Mouse (Mus musculus) embryonic facial prominence, embryonic 13.5 days (tissue): ENCODE data around the gene Cmtm4. TPM values are rescaled to one million over a fixed set of nuclear protein-coding genes. Genes with fewer than 3 reads are reported as not detected.
"Not testable (repeated sequence)": the region's sequence is repeated elsewhere in the genome, so short reads cannot be mapped to it uniquely, and the experiment has no call there.

Experiments used
- ATAC-seq: fragments of 200-750 bp; cut with Nextera tagmentation; 2 replicates; pipeline ENCODE4 v1.8.0; 2017; ENCODE audit warnings: low read depth; ENCODE audit not compliant: insufficient number of reproducible peaks, insufficient read depth, low FRiP score, low TSS enrichment
- H3K27ac ChIP-seq: fragments of 300-500 bp; sonication (generic); 2 replicates; pipeline ENCODE4 v1.5.1; 2015; ENCODE audit warnings: moderate library complexity, mild to moderate bottlenecking, inconsistent platforms
- H3K27me3 ChIP-seq: fragments of 300-500 bp; sonication (generic); 2 replicates; pipeline ENCODE4 v1.6.1; 2015; ENCODE audit warnings: mild to moderate bottlenecking, inconsistent platforms
- H3K36me3 ChIP-seq: fragments of 300-500 bp; sonication (generic); 2 replicates; pipeline ENCODE4 v1.6.1; 2015; ENCODE audit warnings: mild to moderate bottlenecking, inconsistent platforms
- H3K4me1 ChIP-seq: fragments of 300-500 bp; sonication (generic); 2 replicates; pipeline ENCODE4 v1.6.1; 2015; ENCODE audit warnings: inconsistent platforms
- H3K4me2 ChIP-seq: fragments of 300-500 bp; sonication (generic); 2 replicates; pipeline ENCODE4 v1.6.1; 2015; ENCODE audit warnings: moderate library complexity, mild to moderate bottlenecking, inconsistent platforms
- H3K4me3 ChIP-seq: fragments of 300-500 bp; sonication (generic); 2 replicates; pipeline ENCODE4 v1.5.1; 2015; ENCODE audit warnings: mild to moderate bottlenecking, inconsistent platforms
- H3K9ac ChIP-seq: fragments of 300-500 bp; sonication (generic); 2 replicates; pipeline ENCODE4 v1.6.1; 2015; ENCODE audit warnings: mild to moderate bottlenecking, inconsistent platforms
- H3K9me3 ChIP-seq: fragments of 300-500 bp; sonication (generic); 2 replicates; pipeline ENCODE4 v1.6.1; 2016; ENCODE audit warnings: inconsistent platforms
- WGBS: fragments of 180-500 bp; shearing (Covaris S2); methylation state at CpG from one replicate; pipeline ENCODE4 v1.1.7; 2015; ENCODE audit warnings: mixed read lengths; 5-methylcytosine and 5-hydroxymethylcytosine counted together
- polyA plus RNA-seq: library from polyadenylated mRNA; unstranded; fragments of >200 nt; fragmentation: Nextera tagmentation; extraction: Ambion mirVana; gene quantifications from 2 replicates; pipeline ENCODE4 v1.2.1, GENCODE M21; 2015

Cmtm4 gene
- polyA plus RNA-seq, 1 experiment from 2014 or later, result 3.6 TPM

DNA sequence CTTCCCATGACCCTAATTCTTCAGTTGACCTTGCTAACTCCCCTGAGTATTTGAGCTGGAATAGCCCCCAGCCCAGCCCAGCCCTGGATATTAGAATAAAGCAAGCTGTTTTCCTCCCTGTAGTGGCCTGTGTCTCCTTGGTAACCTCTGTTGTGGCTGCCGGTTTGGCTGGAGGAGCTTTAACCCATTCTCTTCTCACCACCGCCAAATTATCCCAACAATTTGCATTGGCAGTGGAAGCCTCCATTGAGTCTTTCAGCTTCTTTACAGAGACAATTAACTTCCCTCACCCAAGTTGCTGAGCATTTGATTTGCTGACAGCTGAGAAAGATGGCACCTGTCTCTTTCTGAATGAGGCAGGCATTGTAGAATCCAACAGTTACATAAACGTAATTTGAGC is 94.0 kb downstream of the Cmtm4 start:
- 16% methylated on average over 3 of the region's 3 CpGs for WGBS

More for the DNA sequence above, 94.0 kb downstream of the Cmtm4 start:
- H3K36me3 ChIP-seq, H3K27me3 ChIP-seq, H3K4me1 ChIP-seq, H3K27ac ChIP-seq, H3K9me3 ChIP-seq, H3K4me3 ChIP-seq, H3K9ac ChIP-seq, H3K4me2 ChIP-seq, ATAC-seq: not testable (repeated sequence)

Other genes with a start within 250 kb of the Cmtm4 start
- 1.0 and 1.4 TPM in 2 replicates for gene Bean1, start 225.4 kb downstream of the Cmtm4 start, polyA plus RNA-seq
- gene Tk2, start 147.2 kb downstream of the Cmtm4 start, polyA plus RNA-seq, result 19.8 and 21.7 TPM in 2 replicates
- 65.1 and 69.5 TPM in 2 replicates for gene Cklf, start 144.9 kb downstream of the Cmtm4 start, polyA plus RNA-seq
- not detected in 2 replicates for gene Cmtm2a, start 102.6 kb downstream of the Cmtm4 start, polyA plus RNA-seq
- not detected in 2 replicates for gene Gm45711, start 85.7 kb downstream of the Cmtm4 start, polyA plus RNA-seq
- not detected in 2 replicates for gene Cmtm1, start 85.7 kb downstream of the Cmtm4 start, polyA plus RNA-seq
- gene Gm11020, start 74.2 kb downstream of the Cmtm4 start, polyA plus RNA-seq, result not detected in 2 replicates
- gene Cmtm2b, start 73.6 kb downstream of the Cmtm4 start, polyA plus RNA-seq, result not detected in 2 replicates
- 174 and 185 TPM in 2 replicates for gene Cmtm3, start 56.4 kb downstream of the Cmtm4 start, polyA plus RNA-seq
- 73.0 and 74.8 TPM in 2 replicates for gene Dync1li2, start 47.2 kb upstream of the Cmtm4 start, polyA plus RNA-seq
- gene Terb1, start 114.1 kb upstream of the Cmtm4 start, polyA plus RNA-seq, result 0.39 and 0.51 TPM in 2 replicates
- 111 TPM in 2 replicates for gene Nae1, start 138.8 kb upstream of the Cmtm4 start, polyA plus RNA-seq
- gene Car7, start 138.9 kb upstream of the Cmtm4 start, polyA plus RNA-seq, result 1.7 and 1.8 TPM in 2 replicates
- gene Pdp2, start 195.6 kb upstream of the Cmtm4 start, polyA plus RNA-seq, result 11.0 and 11.7 TPM in 2 replicates
- gene Cdh16, start 228.6 kb upstream of the Cmtm4 start, polyA plus RNA-seq, result not detected in 2 replicates
- 3.4 and 6.1 TPM in 2 replicates for gene Rrad, start 235.5 kb upstream of the Cmtm4 start, polyA plus RNA-seq
- gene Ciao2b, start 246.2 kb upstream of the Cmtm4 start, polyA plus RNA-seq, result 79.5 and 83.5 TPM in 2 replicates